Mouse (Mus musculus): ENCODE data around the gene Calml3. TPM values are rescaled to one million over a fixed set of nuclear protein-coding genes. Genes with fewer than 3 reads are reported as not detected.

Gene Calml3
- total RNA-seq, 2 experiments from 2014 or later = not detected

Other genes with a start within 250 kb of the Calml3 start
- 10 to 100 TPM; 10.2 to 15.2 TPM for gene Fam208b, start 193.2 kb downstream of the Calml3 start, total RNA-seq (2021)
- 1 to 10 TPM; 7.3 to 8.7 TPM for gene Asb13, start 170.3 kb downstream of the Calml3 start, total RNA-seq (2021)
- not detected for gene Calm4, start 33.4 kb upstream of the Calml3 start, total RNA-seq (2021)
- gene Calm5, start 49.9 kb upstream of the Calml3 start, total RNA-seq (2021) = not detected
- 10 to 100 TPM; 18.1 to 22.4 TPM for gene Net1, start 113.9 kb upstream of the Calml3 start, total RNA-seq (2021)
- not detected for gene Tubal3, start 114.0 kb upstream of the Calml3 start, total RNA-seq (2021)
- not detected for gene Ucn3, start 141.0 kb upstream of the Calml3 start, total RNA-seq (2021)
- gene Akr1c14, start 244.7 kb upstream of the Calml3 start, total RNA-seq (2021) = 1 to 10 TPM; 6.8 to 7.9 TPM

All from heart, postnatal 36 days (tissue).